Mouse (Mus musculus) forebrain, embryonic 16.5 days (tissue): ENCODE measurements at regions not wholly inside any gene's neighbourhood (a gene's known extent, or its start where the extent isn't known, plus 50 kb on each side); places are given as distances from the start of the nearest gene placed in this dataset.
"Not testable (repeated sequence)": the region's sequence is repeated elsewhere in the genome, so short reads cannot be mapped to it uniquely, and the experiment has no call there.

ENCODE experiments used
- ATAC-seq: fragments of 200-750 bp; cut with Nextera tagmentation; 2 replicates; pipeline ENCODE4 v1.8.0; 2017; ENCODE audit warnings: mild to moderate bottlenecking, moderate library complexity
- H3K27ac ChIP-seq: fragments of 300-500 bp; sonication (generic); 2 replicates; pipeline ENCODE4 v1.5.1; 2014; ENCODE audit warnings: low read length, control low read depth
- H3K27me3 ChIP-seq: fragments of 300-500 bp; sonication (generic); replicated peaks from 2 replicates; pipeline ENCODE4 v1.6.1; 2014; ENCODE audit warnings: low read length; ENCODE audit not compliant: control insufficient read depth, insufficient read depth
- H3K36me3 ChIP-seq: fragments of 300-500 bp; sonication (generic); 2 replicates; pipeline ENCODE4 v1.6.1; 2014; ENCODE audit not compliant: control insufficient read depth, insufficient read depth
- H3K4me1 ChIP-seq: fragments of 300-500 bp; sonication (generic); replicated peaks from 2 replicates; pipeline ENCODE4 v1.6.1; 2014; ENCODE audit warnings: low read length; ENCODE audit not compliant: control insufficient read depth, insufficient read depth
- H3K4me2 ChIP-seq: fragments of 300-500 bp; sonication (generic); 2 replicates; pipeline ENCODE4 v1.6.1; 2014; ENCODE audit warnings: mild to moderate bottlenecking, low read length, control low read depth
- H3K4me3 ChIP-seq: fragments of 300-500 bp; sonication (generic); replicated peaks from 2 replicates; pipeline ENCODE4 v1.5.1; 2014; ENCODE audit warnings: mild to moderate bottlenecking, low read length, control low read depth
- H3K9ac ChIP-seq: fragments of 300-500 bp; sonication (generic); replicated peaks from 2 replicates; pipeline ENCODE4 v1.6.1; 2014; ENCODE audit warnings: low read depth, low read length, control low read depth
- H3K9me3 ChIP-seq: fragments of 300-500 bp; sonication (generic); 2 replicates; pipeline ENCODE4 v1.6.1; 2016; ENCODE audit warnings: low read length; ENCODE audit not compliant: control insufficient read depth
- WGBS: fragments of 180-500 bp; shearing (Covaris S2); extraction: QIAGEN DNeasy Blood & Tissue Kit; methylation state at CpG from one replicate; pipeline ENCODE4 v1.1.7; 2014; 5-methylcytosine and 5-hydroxymethylcytosine counted together

GRCm38 (mm10) chr15:5992146-5992545 is 307.4 kb upstream of the Dab2 start:
- H3K4me2 ChIP-seq, H3K9me3 ChIP-seq, H3K4me1 ChIP-seq, H3K9ac ChIP-seq, H3K27ac ChIP-seq, H3K27me3 ChIP-seq, H3K36me3 ChIP-seq, ATAC-seq, H3K4me3 ChIP-seq: not testable (repeated sequence)
- WGBS = 93% methylated on average over 1 of the region's 1 CpGs

GRCm38 (mm10) chr15:6000816-6001215 is 298.8 kb upstream of the Dab2 start:
- no peaks in the 10 kb centered on the region for H3K27me3 ChIP-seq
- H3K36me3 ChIP-seq = no peaks in the 10 kb centered on the region
- no peak overlapping the region for H3K4me2 ChIP-seq
- no peak overlapping the region for H3K4me3 ChIP-seq
- WGBS = 88% methylated on average over 1 of the region's 1 CpGs
- ATAC-seq = no peak
- H3K9ac ChIP-seq = no peak overlapping the region
- no peak overlapping the region for H3K27ac ChIP-seq
- H3K4me1 ChIP-seq = no peaks in the 10 kb centered on the region
- no peaks in the 10 kb centered on the region for H3K9me3 ChIP-seq

GRCm38 (mm10) chr15:6001394-6001793 is 298.2 kb upstream of the Dab2 start:
- Histone ChIP-seq H3K4me1 (no peaks in the 10 kb centered on the region), H3K27me3 (no peaks in the 10 kb centered on the region), H3K4me2 (no peak overlapping the region), H3K9me3 (no peaks in the 10 kb centered on the region), H3K27ac (no peak overlapping the region), H3K36me3 (no peaks in the 10 kb centered on the region), H3K9ac (no peak overlapping the region), H3K4me3 (no peak overlapping the region)
- WGBS = 94% methylated on average over 1 of the region's 1 CpGs
- no peak for ATAC-seq

- Histone ChIP-seq H3K27me3 (no peaks in the 10 kb centered on the region), H3K36me3 (no peaks in the 10 kb centered on the region), H3K4me1 (no peaks in the 10 kb centered on the region), H3K27ac (no peak overlapping the region), H3K4me2 (no peak overlapping the region), H3K9me3 (no peaks in the 10 kb centered on the region), H3K4me3 (no peak overlapping the region), H3K9ac (no peak overlapping the region)
- no peak for ATAC-seq
- 74% methylated on average over 1 of the region's 1 CpGs for WGBS
Measured at GRCm38 (mm10) chr15:6014982-6015381, 284.6 kb upstream of the Dab2 start.

GRCm38 (mm10) chr15:6016637-6017049 is 282.9 kb upstream of the Dab2 start:
- no peaks in the 10 kb centered on the region for H3K9me3 ChIP-seq
- H3K27me3 ChIP-seq = no peaks in the 10 kb centered on the region
- no peak for ATAC-seq
- H3K4me1 ChIP-seq = no peaks in the 10 kb centered on the region
- H3K36me3 ChIP-seq = no peaks in the 10 kb centered on the region
- no peak overlapping the region for H3K4me3 ChIP-seq
- H3K27ac ChIP-seq = no peak overlapping the region
- H3K4me2 ChIP-seq = no peak overlapping the region
- 78% methylated on average over 5 of the region's 5 CpGs for WGBS
- H3K9ac ChIP-seq = no peak overlapping the region

GRCm38 (mm10) chr15:6025543-6025942 is 274.0 kb upstream of the Dab2 start:
- WGBS = 88% methylated on average over 4 of the region's 4 CpGs
- no peaks in the 10 kb centered on the region for H3K36me3 ChIP-seq
- no peak for ATAC-seq

GRCm38 (mm10) chr15:6029214-6029613 is 270.4 kb upstream of the Dab2 start:
- 93% methylated on average over 1 of the region's 1 CpGs for WGBS
- no peak for ATAC-seq
- Histone ChIP-seq H3K4me3 (no peak overlapping the region), H3K4me1 (no peaks in the 10 kb centered on the region), H3K9ac (no peak overlapping the region), H3K9me3 (no peaks in the 10 kb centered on the region), H3K27me3 (no peaks in the 10 kb centered on the region), H3K4me2 (no peak overlapping the region), H3K36me3 (no peaks in the 10 kb centered on the region), H3K27ac (no peak overlapping the region)

More at GRCm38 (mm10) chr15:6025543-6025942, 274.0 kb upstream of the Dab2 start:
- no peaks in the 10 kb centered on the region for H3K9me3 ChIP-seq
- no peaks in the 10 kb centered on the region for H3K27me3 ChIP-seq
- H3K9ac ChIP-seq = no peak overlapping the region
- H3K4me3 ChIP-seq = no peak overlapping the region
- no peak overlapping the region for H3K27ac ChIP-seq
- H3K4me1 ChIP-seq = no peaks in the 10 kb centered on the region
- H3K4me2 ChIP-seq = no peak overlapping the region

GRCm38 (mm10) chr15:6030396-6030795 is 269.2 kb upstream of the Dab2 start:
- H3K4me1 ChIP-seq = no peaks in the 10 kb centered on the region
- H3K27me3 ChIP-seq = no peaks in the 10 kb centered on the region
- 88% methylated on average over 5 of the region's 5 CpGs for WGBS
- no peak overlapping the region for H3K9ac ChIP-seq
- no peak overlapping the region for H3K4me2 ChIP-seq
- H3K27ac ChIP-seq = no peak overlapping the region
- H3K4me3 ChIP-seq = no peak overlapping the region
- H3K36me3 ChIP-seq = no peaks in the 10 kb centered on the region
- no peaks in the 10 kb centered on the region for H3K9me3 ChIP-seq
- ATAC-seq = no peak

- Histone ChIP-seq H3K27ac (no peak overlapping the region), H3K4me1 (no peaks in the 10 kb centered on the region), H3K4me3 (no peak overlapping the region), H3K36me3 (no peaks in the 10 kb centered on the region), H3K27me3 (no peaks in the 10 kb centered on the region), H3K4me2 (no peak overlapping the region), H3K9me3 (no peaks in the 10 kb centered on the region), H3K9ac (no peak overlapping the region)
- ATAC-seq = no peak
- 95% methylated on average over 4 of the region's 4 CpGs for WGBS
Measured at GRCm38 (mm10) chr15:6034156-6034555, 265.4 kb upstream of the Dab2 start.

GRCm38 (mm10) chr15:6044511-6045256 is 254.9 kb upstream of the Dab2 start:
- Histone ChIP-seq H3K36me3 (no peaks in the 10 kb centered on the region), H3K27me3 (no peaks in the 10 kb centered on the region), H3K9me3 (no peaks in the 10 kb centered on the region), H3K4me3 (no peak overlapping the region), H3K9ac (no peak overlapping the region), H3K4me2 (no peak overlapping the region), H3K4me1 (no peaks in the 10 kb centered on the region), H3K27ac (no peak overlapping the region)
- no peak for ATAC-seq
- WGBS = 57% methylated on average over 10 of the region's 10 CpGs
